Mouse (Mus musculus) ZHBTc4 (cell line): ENCODE measurements around the gene Cdc42.

ENCODE experiments used
- DNase-seq: peaks from one replicate; pipeline ENCODE4 v3.0.0-alpha.2; 2011; ENCODE audit warnings: low read depth, low spot score

Cdc42 gene

GRCm38 (mm10) chr4:137285876-137286661 is 71.5 kb downstream of the Cdc42 start:
- no peak for DNase-seq

GRCm38 (mm10) chr4:137283407-137283732 is 74.2 kb downstream of the Cdc42 start:
- no peak for DNase-seq

GRCm38 (mm10) chr4:137282584-137283406 is 74.7 kb downstream of the Cdc42 start:
- peak; percentile 32 for DNase-seq

- no peak for DNase-seq
Measured at GRCm38 (mm10) chr4:137282122-137282521, 75.4 kb downstream of the Cdc42 start.

- DNase-seq: no peak
Measured at GRCm38 (mm10) chr4:137281273-137281672, 76.2 kb downstream of the Cdc42 start.

- peak; percentile 54 for DNase-seq
Measured at GRCm38 (mm10) chr4:137279346-137279745, 78.2 kb downstream of the Cdc42 start.

- no peak for DNase-seq
Measured at GRCm38 (mm10) chr4:137278144-137279040, 79.1 kb downstream of the Cdc42 start.

- DNase-seq: peak; percentile 58
Measured at GRCm38 (mm10) chr4:137277600-137278143, 79.8 kb downstream of the Cdc42 start.

GRCm38 (mm10) chr4:137277166-137277513 is 80.4 kb downstream of the Cdc42 start, which contains the start of gene Wnt4:
TSS of gene Wnt4 (plus strand) at chr4:137277489.
- peak; percentile 71 for DNase-seq

- DNase-seq: peak; percentile 36
Measured at GRCm38 (mm10) chr4:137276443-137277165, 80.9 kb downstream of the Cdc42 start.

- no peak for DNase-seq
Measured at GRCm38 (mm10) chr4:137274304-137274703, 83.2 kb downstream of the Cdc42 start.

GRCm38 (mm10) chr4:137271856-137272255 is 85.7 kb downstream of the Cdc42 start:
- DNase-seq: no peak
